Mouse (Mus musculus) lung, adult 2 months (tissue): ENCODE results near the gene Tlcd2.

Experiments used
- CTCF ChIP-seq: fragments of 200-500 bp; IDR thresholded peaks from 2 replicates; pipeline ENCODE4 v1.5.1; 2011; ENCODE audit warnings: mild to moderate bottlenecking, low read length, control low read depth; ENCODE audit not compliant: insufficient read depth
- POLR2A ChIP-seq: fragments of 200-500 bp; IDR thresholded peaks from 2 replicates; pipeline ENCODE4 v1.6.1; 2011; ENCODE audit warnings: low read depth, mild to moderate bottlenecking, control low read depth, low read length, borderline replicate concordance; ENCODE audit errors: extremely low read depth

DNA sequence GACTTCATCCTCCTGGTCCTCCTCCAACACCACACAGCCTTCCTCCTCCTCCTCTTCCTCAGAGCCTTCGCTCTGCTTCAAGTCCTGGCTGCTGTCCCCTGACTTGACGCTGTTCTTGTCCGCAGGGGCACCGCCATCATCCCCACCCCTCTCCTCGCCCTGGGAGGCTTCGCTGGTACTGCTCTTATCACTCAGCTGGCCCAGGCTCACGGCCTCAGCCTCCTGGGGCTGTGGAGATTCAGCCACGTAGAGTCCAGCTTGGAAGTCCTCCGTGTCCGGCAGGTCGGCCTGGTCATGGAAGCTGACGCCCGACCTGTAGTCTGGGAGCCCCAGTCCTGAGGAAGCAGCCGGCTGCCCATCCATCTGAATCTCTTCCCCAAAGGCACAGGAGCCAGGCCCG is 10.6 kb upstream of the Tlcd2 start:
- TF ChIP-seq POLR2A (no peak), CTCF (no peak)
